Mouse (Mus musculus) heart, embryonic 16.5 days (tissue): ENCODE measurements around the gene Ppp1r14a. TPM values are rescaled to one million over a fixed set of nuclear protein-coding genes. Genes with fewer than 3 reads are reported as not detected.

ENCODE experiments used
- ATAC-seq: fragments of 200-750 bp; cut with Nextera tagmentation; replicated peaks from 2 replicates; pipeline ENCODE4 v1.8.0; 2017; ENCODE audit warnings: moderate number of reproducible peaks; ENCODE audit not compliant: insufficient read depth, low FRiP score; ENCODE audit errors: extremely low read depth
- H3K27ac ChIP-seq: fragments of 300-500 bp; sonication (generic); 2 replicates; pipeline ENCODE4 v1.5.1; 2014; ENCODE audit warnings: mild to moderate bottlenecking, low read length, control low read depth, moderate library complexity
- H3K27me3 ChIP-seq: fragments of 300-500 bp; sonication (generic); 2 replicates; pipeline ENCODE4 v1.6.1; 2014; ENCODE audit warnings: low read length, mixed read lengths; ENCODE audit not compliant: control insufficient read depth, insufficient read depth
- H3K36me3 ChIP-seq: fragments of 300-500 bp; sonication (generic); 2 replicates; pipeline ENCODE4 v1.6.1; 2014; ENCODE audit not compliant: control insufficient read depth, insufficient read depth
- H3K4me1 ChIP-seq: fragments of 300-500 bp; sonication (generic); 2 replicates; pipeline ENCODE4 v1.6.1; 2014; ENCODE audit warnings: low read length, mixed read lengths; ENCODE audit not compliant: control insufficient read depth, insufficient read depth
- H3K4me2 ChIP-seq: fragments of 300-500 bp; sonication (generic); 2 replicates; pipeline ENCODE4 v1.6.1; 2014; ENCODE audit warnings: low read depth, mild to moderate bottlenecking, control low read depth, low read length
- H3K4me3 ChIP-seq: fragments of 300-500 bp; sonication (generic); 2 replicates; pipeline ENCODE4 v1.5.1; 2014; ENCODE audit warnings: mild to moderate bottlenecking, control low read depth, low read length
- H3K9ac ChIP-seq: fragments of 300-500 bp; sonication (generic); 2 replicates; pipeline ENCODE4 v1.6.1; 2014; ENCODE audit warnings: low read length, control low read depth
- H3K9me3 ChIP-seq: fragments of 300-500 bp; sonication (generic); replicated peaks from 2 replicates; pipeline ENCODE4 v1.6.1; 2016; ENCODE audit warnings: low read length; ENCODE audit not compliant: control insufficient read depth
- whole genome bisulfite sequencing: fragments of 180-500 bp; shearing (Covaris S2); extraction: QIAGEN DNeasy Blood & Tissue Kit; methylation state at CpG from one replicate; pipeline ENCODE4 v1.1.7; 2014; 5-methylcytosine and 5-hydroxymethylcytosine counted together
- polyA plus RNA-seq: library from polyadenylated mRNA; unstranded; fragments of >200 nt; fragmentation: Nextera tagmentation; extraction: Ambion mirVana; gene quantifications from 2 replicates; pipeline ENCODE4 v1.2.1, GENCODE M21; 2015

Gene Ppp1r14a
- polyA plus RNA-seq, 1 experiment from 2014 or later = 14.2 TPM

- WGBS = 45% methylated on average over 19 of the region's 19 CpGs
- no peak overlapping the region for H3K4me2 ChIP-seq
- H3K4me3 ChIP-seq = no peak overlapping the region
- H3K9me3 ChIP-seq = no peaks in the 10 kb centered on the region
- no peaks in the 10 kb centered on the region for H3K27me3 ChIP-seq
- no peak overlapping the region for H3K9ac ChIP-seq
- no peak for ATAC-seq
- H3K27ac ChIP-seq = peak overlapping the region; percentile 59
- H3K4me1 ChIP-seq = peaks cover 19% of the 10 kb centered on the region
- no peaks in the 10 kb centered on the region for H3K36me3 ChIP-seq
Measured at GRCm38 (mm10) chr7:29293131-29294065, 4.3 kb downstream of the Ppp1r14a start.

GRCm38 (mm10) chr7:29294111-29294761 lies 5.1 kb downstream of the Ppp1r14a start:
- H3K9me3 ChIP-seq = no peaks in the 10 kb centered on the region
- no peaks in the 10 kb centered on the region for H3K36me3 ChIP-seq
- H3K27me3 ChIP-seq = no peaks in the 10 kb centered on the region
- H3K27ac ChIP-seq = no peak overlapping the region
- H3K9ac ChIP-seq = no peak overlapping the region
- H3K4me1 ChIP-seq = peaks cover 19% of the 10 kb centered on the region
- no peak for ATAC-seq
- H3K4me2 ChIP-seq = no peak overlapping the region
- no peak overlapping the region for H3K4me3 ChIP-seq
- WGBS = 70% methylated on average over 13 of the region's 13 CpGs

GRCm38 (mm10) chr7:29295861-29296647 lies 6.9 kb downstream of the Ppp1r14a start:
- H3K27me3 ChIP-seq = no peaks in the 10 kb centered on the region
- no peaks in the 10 kb centered on the region for H3K36me3 ChIP-seq
- ATAC-seq = no peak
- 72% methylated on average over 24 of the region's 24 CpGs for WGBS
- H3K4me3 ChIP-seq = no peak overlapping the region
- H3K9me3 ChIP-seq = no peaks in the 10 kb centered on the region
- no peak overlapping the region for H3K4me2 ChIP-seq
- no peak overlapping the region for H3K9ac ChIP-seq
- peaks cover 15% of the 10 kb centered on the region for H3K4me1 ChIP-seq
- no peak overlapping the region for H3K27ac ChIP-seq

GRCm38 (mm10) chr7:29296998-29297397 lies 7.9 kb downstream of the Ppp1r14a start:
- peaks cover 3% of the 10 kb centered on the region for H3K27me3 ChIP-seq
- H3K9ac ChIP-seq = no peak overlapping the region
- no peak for ATAC-seq
- no peak overlapping the region for H3K4me3 ChIP-seq
- 10% methylated on average over 10 of the region's 10 CpGs for WGBS
- no peak overlapping the region for H3K27ac ChIP-seq
- H3K4me1 ChIP-seq = peaks cover 14% of the 10 kb centered on the region
- no peaks in the 10 kb centered on the region for H3K9me3 ChIP-seq
- H3K36me3 ChIP-seq = no peaks in the 10 kb centered on the region
- peak overlapping the region; percentile 18; the same call in 1 of the 2 replicates for H3K4me2 ChIP-seq

- WGBS = 2% methylated on average over 7 of the region's 7 CpGs
- H3K36me3 ChIP-seq = no peaks in the 10 kb centered on the region
- peaks cover 14% of the 10 kb centered on the region for H3K4me1 ChIP-seq
- no peak overlapping the region for H3K27ac ChIP-seq
- H3K4me3 ChIP-seq = no peak overlapping the region
- no peaks in the 10 kb centered on the region for H3K9me3 ChIP-seq
- peaks cover 41% of the 10 kb centered on the region for H3K27me3 ChIP-seq
- no peak overlapping the region for H3K9ac ChIP-seq
- no peak overlapping the region for H3K4me2 ChIP-seq
- no peak for ATAC-seq
Measured at GRCm38 (mm10) chr7:29301127-29301566, 12.0 kb downstream of the Ppp1r14a start.

- Histone ChIP-seq H3K4me1 (peaks cover 17% of the 10 kb centered on the region), H3K4me3 (no peak overlapping the region), H3K27ac (no peak overlapping the region), H3K36me3 (no peaks in the 10 kb centered on the region), H3K9ac (no peak overlapping the region), H3K9me3 (no peaks in the 10 kb centered on the region), H3K27me3 (peaks cover 44% of the 10 kb centered on the region), H3K4me2 (no peak overlapping the region)
- 59% methylated on average over 7 of the region's 7 CpGs for WGBS
- ATAC-seq = no peak
Measured at GRCm38 (mm10) chr7:29302641-29303040, 13.5 kb downstream of the Ppp1r14a start.

- Histone ChIP-seq H3K27me3 (peaks cover 52% of the 10 kb centered on the region), H3K4me2 (peak within 1 kb of the TSS; percentile 91), H3K9me3 (no peaks in the 10 kb centered on the region), H3K9ac (peak within 1 kb of the TSS; percentile 68), H3K4me3 (peak within 1 kb of the TSS; percentile 61), H3K4me1 (peaks cover 21% of the 10 kb centered on the region), H3K36me3 (no peaks in the 10 kb centered on the region), H3K27ac (no peak within 1 kb of the TSS)
- WGBS = under 1% methylated on average over 67 of the region's 67 CpGs
- ATAC-seq = peak; percentile 74
Measured at GRCm38 (mm10) chr7:29303738-29304462, 14.8 kb downstream of the Ppp1r14a start, which contains the start of gene Dpf1. TSS of gene Dpf1 (plus strand) at chr7:29303951.

GRCm38 (mm10) chr7:29304463-29305262 lies 15.6 kb downstream of the Ppp1r14a start:
- H3K27me3 ChIP-seq = peaks cover 53% of the 10 kb centered on the region
- ATAC-seq = no peak

More at GRCm38 (mm10) chr7:29304463-29305262, 15.6 kb downstream of the Ppp1r14a start:
- peak overlapping the region; percentile 68 for H3K9ac ChIP-seq
- no peak overlapping the region for H3K27ac ChIP-seq
- no peaks in the 10 kb centered on the region for H3K36me3 ChIP-seq
- WGBS = 1% methylated on average over 45 of the region's 48 CpGs
- peak overlapping the region; percentile 61 for H3K4me3 ChIP-seq
- peaks cover 27% of the 10 kb centered on the region for H3K4me1 ChIP-seq
- H3K9me3 ChIP-seq = no peaks in the 10 kb centered on the region
- H3K4me2 ChIP-seq = peak overlapping the region; percentile 91
